Mouse (Mus musculus) brain, embryonic 14.5 days (tissue): ENCODE measurements around the gene Srrm1.

ENCODE experiments used
- CTCF ChIP-seq: fragments of 200-500 bp; IDR thresholded peaks from 2 replicates; pipeline ENCODE4 v1.5.1; 2012; ENCODE audit warnings: inconsistent platforms, mild to moderate bottlenecking, moderate library complexity, borderline replicate concordance; ENCODE audit not compliant: insufficient read depth, insufficient read length; ENCODE audit errors: extremely low read depth
- POLR2A ChIP-seq: fragments of 200-500 bp; IDR thresholded peaks from 2 replicates; pipeline ENCODE4 v1.6.1; 2012; ENCODE audit warnings: mild to moderate bottlenecking, inconsistent platforms, borderline replicate concordance; ENCODE audit not compliant: poor library complexity, insufficient read depth, insufficient read length, severe bottlenecking; ENCODE audit errors: extremely low read depth

DNA sequence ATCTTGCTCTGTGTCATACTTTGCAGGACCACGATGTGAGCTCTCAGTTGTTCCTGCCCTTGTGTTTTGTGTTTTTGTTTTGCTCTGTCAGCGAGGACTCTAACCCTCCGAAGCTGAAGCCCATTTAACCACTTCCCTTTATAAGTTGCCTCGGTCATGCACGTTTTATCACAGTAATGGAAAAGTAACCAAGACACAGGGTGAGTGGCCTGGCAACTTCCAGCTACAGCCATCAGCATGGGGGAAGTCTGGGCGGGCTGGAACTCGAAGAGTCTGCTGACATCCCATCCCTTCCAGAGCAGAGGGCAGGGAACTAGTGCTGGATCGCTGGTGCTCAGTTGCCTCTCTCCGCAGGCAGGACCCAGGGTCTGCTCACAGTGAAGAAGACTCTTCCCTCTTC is 37.8 kb downstream of the Srrm1 start:
- TF ChIP-seq CTCF (no peak), POLR2A (no peak)
